19 mouse cellular contexts compared by ENCODE assay signal in the genomic region with DNA sequence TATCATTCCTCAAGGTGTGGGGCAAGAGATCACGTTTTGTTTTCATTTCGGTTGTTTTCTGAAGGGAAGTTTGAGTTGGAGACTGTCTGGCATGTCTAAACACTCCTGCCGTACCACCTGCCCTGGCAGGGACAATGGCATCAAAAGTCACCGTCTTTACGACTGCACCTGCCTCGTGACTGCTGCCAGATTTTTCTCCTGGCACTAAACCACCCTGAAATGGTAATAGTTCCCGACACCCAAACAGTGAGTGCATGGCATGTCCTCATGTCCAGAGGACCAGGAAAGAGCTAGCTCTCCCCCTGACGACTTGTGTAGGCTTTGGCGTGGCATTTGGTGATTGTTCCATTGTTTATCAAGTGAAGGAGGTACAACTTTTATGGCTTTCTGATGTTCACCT. TPM values are rescaled to one million over a fixed set of nuclear protein-coding genes. Genes with fewer than 3 reads are reported as not detected.
"Had no signal": no experiment of that assay in that cellular context is flagged by ENCODE, and none has a peak within 500 bp of the region (broad histone marks: within the 10 kb centered on the region; RNA-seq: fewer than 3 reads in every experiment).

No protein-coding gene starts in this region.

- DNase-seq: kidney, adult 8-10 months; kidney, postnatal 14 days; kidney, postnatal 4 days; layer of hippocampus, adult 9-11 months; liver, embryonic 13.5 days; lung, embryonic 14.5 days; retina, postnatal 1 day; right cerebral cortex, postnatal 25 days; thymus, adult 18-20 months; thymus, postnatal 36 days had no signal

- H3K9ac ChIP-seq: liver, embryonic 13.5 days; lung, embryonic 14.5 days; midbrain, embryonic 13.5 days; neural tube, embryonic 13.5 days had no signal

- H3K27ac ChIP-seq: layer of hippocampus, adult 2 months; left cerebral cortex, adult 2 months; liver, embryonic 13.5 days; midbrain, embryonic 10.5 days; midbrain, embryonic 13.5 days; neural tube, embryonic 13.5 days had no signal

- H3K4me2 ChIP-seq: liver, embryonic 13.5 days; lung, embryonic 14.5 days; midbrain, embryonic 13.5 days; neural tube, embryonic 13.5 days had no signal

- H3K4me3 ChIP-seq: layer of hippocampus, adult 2 months; left cerebral cortex, adult 2 months; liver, embryonic 13.5 days; megakaryocyte, embryonic 14.5 days; midbrain, embryonic 10.5 days; midbrain, embryonic 13.5 days; myocyte; neural tube, embryonic 13.5 days had no signal

- H3K9me3 ChIP-seq: liver, embryonic 13.5 days; megakaryocyte, embryonic 14.5 days; midbrain, embryonic 10.5 days; midbrain, embryonic 13.5 days; neural tube, embryonic 13.5 days had no signal

- H3K36me3 ChIP-seq: liver, embryonic 13.5 days; midbrain, embryonic 10.5 days; midbrain, embryonic 13.5 days; neural tube, embryonic 13.5 days had no signal

- H3K4me1 ChIP-seq: neural tube, embryonic 13.5 days had no signal

- ATAC-seq: lung, postnatal 0 days; midbrain, embryonic 13.5 days; midbrain, embryonic 16.5 days had no signal

- H3K27me3 ChIP-seq: liver, embryonic 13.5 days; midbrain, embryonic 13.5 days; neural tube, embryonic 13.5 days had no signal

RNA-seq across cellular contexts. Expression of a gene that starts 18.3 kb away (rescaled TPM):
- polyA plus RNA-seq: myocyte had no signal
